Mouse (Mus musculus) MEL (cell line): Measurements from ENCODE around the gene Ybx2. TPM values are rescaled to one million over a fixed set of nuclear protein-coding genes. Genes with fewer than 3 reads are reported as not detected.

Source experiments
- DNase-seq: peaks from one replicate; pipeline ENCODE4 v3.0.0; 2011; ENCODE audit warnings: low read depth, low spot score
- H3K27ac ChIP-seq: 2 replicates; pipeline ENCODE4 v1.5.1; 2012; ENCODE audit warnings: low read depth, mild to moderate bottlenecking, control low read depth, low read length, moderate library complexity; ENCODE audit not compliant: control insufficient read depth
- H3K27me3 ChIP-seq, 2 experiments: fragments of 150-350 bp in 1 of 2; sonication (generic) in 1 of 2; 2 replicates each; pipeline ENCODE4 v1.6.1; 2012; ENCODE audit warnings: low read length in 2 of 2, mild to moderate bottlenecking in 2 of 2, improper control_type of control experiment in 1 of 2, moderate library complexity in 1 of 2; ENCODE audit not compliant: insufficient read depth in 2 of 2, control insufficient read depth in 1 of 2
- H3K36me3 ChIP-seq, 2 experiments: 2 replicates each; pipeline ENCODE4 v1.6.1; 2012 to 2014; ENCODE audit warnings: low read length in 2 of 2, improper control_type of control experiment in 1 of 2, inconsistent platforms in 1 of 2, mild to moderate bottlenecking in 1 of 2; ENCODE audit not compliant: insufficient read depth in 2 of 2, control insufficient read depth in 1 of 2
- H3K4me1 ChIP-seq, 2 experiments: fragments of 150-350 bp in 1 of 2; sonication (generic) in 1 of 2; 2 replicates each; pipeline ENCODE4 v1.6.1; 2012; ENCODE audit warnings: low read length in 2 of 2, improper control_type of control experiment in 1 of 2, mild to moderate bottlenecking in 1 of 2; ENCODE audit not compliant: insufficient read depth in 2 of 2, control insufficient read depth in 1 of 2
- H3K4me3 ChIP-seq, 2 experiments: fragments of 150-350 bp in 1 of 2; sonication (generic) in 1 of 2; 2 replicates each; pipeline ENCODE4 v1.5.1; 2012; ENCODE audit warnings: low read depth in 2 of 2, low read length in 2 of 2, mild to moderate bottlenecking in 2 of 2, moderate library complexity in 2 of 2, control low read depth in 1 of 2, improper control_type of control experiment in 1 of 2; ENCODE audit not compliant: control insufficient read depth in 1 of 2, insufficient read depth in 1 of 2
- H3K79me2 ChIP-seq: 2 replicates; pipeline ENCODE4 v1.6.1; 2012; ENCODE audit warnings: mild to moderate bottlenecking, low read length, moderate library complexity; ENCODE audit not compliant: control insufficient read depth, poor library complexity, insufficient read depth
- H3K9ac ChIP-seq: 2 replicates; pipeline ENCODE4 v1.6.1; 2012; ENCODE audit warnings: low read depth, mild to moderate bottlenecking, control low read depth, low read length, moderate library complexity; ENCODE audit not compliant: control insufficient read depth, poor library complexity, severe bottlenecking
- H3K9me3 ChIP-seq: fragments of 150-350 bp; sonication (generic); replicated peaks from 2 replicates; pipeline ENCODE4 v1.6.1; 2012; ENCODE audit warnings: mild to moderate bottlenecking, low read length, improper control_type of control experiment, moderate library complexity; ENCODE audit not compliant: insufficient read depth
- BHLHE40 ChIP-seq: IDR thresholded peaks from 2 replicates; pipeline ENCODE4 v1.6.1; 2012; ENCODE audit warnings: low read depth, mild to moderate bottlenecking, inconsistent platforms, low read length, improper control_type of control experiment, borderline replicate concordance
- CHD1 ChIP-seq: IDR thresholded peaks from 2 replicates; pipeline ENCODE4 v1.6.1; 2012; ENCODE audit warnings: low read depth, mild to moderate bottlenecking, inconsistent platforms, low read length, improper control_type of control experiment
- CHD2 ChIP-seq: IDR thresholded peaks from 2 replicates; pipeline ENCODE4 v1.6.1; 2011; ENCODE audit warnings: low read length, improper control_type of control experiment
- CTCF ChIP-seq, 3 experiments: IDR thresholded peaks in 2 of 3; conservative IDR thresholded peaks in 1 of 3; 2 replicates each; pipeline ENCODE4 v1.5.1; 2011 to 2012; ENCODE audit warnings: low read length in 3 of 3, low read depth in 2 of 3, mild to moderate bottlenecking in 2 of 3, improper control_type of control experiment in 1 of 3, inconsistent platforms in 1 of 3, mixed read lengths in 1 of 3, moderate library complexity in 1 of 3; ENCODE audit not compliant: control insufficient read depth in 1 of 3, insufficient read depth in 1 of 3, poor library complexity in 1 of 3, severe bottlenecking in 1 of 3
- E2F4 ChIP-seq: IDR thresholded peaks from 2 replicates; pipeline ENCODE4 v1.6.1; 2011; ENCODE audit warnings: low read depth, low read length, improper control_type of control experiment, borderline replicate concordance
- ELF1 ChIP-seq: IDR thresholded peaks from 2 replicates; pipeline ENCODE4 v1.6.1; 2014; ENCODE audit warnings: low read depth, mild to moderate bottlenecking, inconsistent platforms, low read length, improper control_type of control experiment, moderate library complexity
- EP300 ChIP-seq, 2 experiments: IDR thresholded peaks; 2 replicates each; pipeline ENCODE4 v1.6.1; 2011; ENCODE audit warnings: improper control_type of control experiment in 2 of 2, low read length in 2 of 2, low read depth in 1 of 2, mild to moderate bottlenecking in 1 of 2
- ETS1 ChIP-seq: IDR thresholded peaks from 2 replicates; pipeline ENCODE4 v1.6.1; 2012; ENCODE audit warnings: low read depth, mild to moderate bottlenecking, inconsistent platforms, low read length, improper control_type of control experiment, moderate library complexity
- GABPA ChIP-seq: IDR thresholded peaks from 2 replicates; pipeline ENCODE4 v1.6.1; 2012; ENCODE audit warnings: low read depth, mild to moderate bottlenecking, inconsistent platforms, low read length, improper control_type of control experiment, moderate library complexity
- GATA1 ChIP-seq: IDR thresholded peaks from 2 replicates; pipeline ENCODE4 v1.6.1; 2011; ENCODE audit warnings: low read depth, low read length, improper control_type of control experiment
- HCFC1 ChIP-seq: IDR thresholded peaks from 2 replicates; pipeline ENCODE4 v1.6.1; 2012; ENCODE audit warnings: low read depth, mild to moderate bottlenecking, inconsistent platforms, low read length, improper control_type of control experiment, moderate library complexity
- JUND ChIP-seq: IDR thresholded peaks from 2 replicates; pipeline ENCODE4 v1.6.1; 2011; ENCODE audit warnings: low read depth, mild to moderate bottlenecking, improper control_type of control experiment, low read length
- KAT2A ChIP-seq: conservative IDR thresholded peaks from 2 replicates; pipeline ENCODE4 v1.6.1; 2012; ENCODE audit warnings: low read depth, low read length, improper control_type of control experiment, inconsistent platforms
- MAFK ChIP-seq: IDR thresholded peaks from 2 replicates; pipeline ENCODE4 v1.6.1; 2011; ENCODE audit warnings: low read depth, mild to moderate bottlenecking, low read length, improper control_type of control experiment, borderline replicate concordance
- MAZ ChIP-seq: IDR thresholded peaks from 2 replicates; pipeline ENCODE4 v1.6.1; 2012; ENCODE audit warnings: low read depth, mild to moderate bottlenecking, inconsistent platforms, low read length, improper control_type of control experiment
- MEF2A ChIP-seq: IDR thresholded peaks from 2 replicates; pipeline ENCODE4 v1.6.1; 2014; ENCODE audit warnings: low read depth, mild to moderate bottlenecking, inconsistent platforms, low read length, improper control_type of control experiment; ENCODE audit not compliant: poor library complexity, insufficient replicate concordance, severe bottlenecking; ENCODE audit errors: extremely low read depth
- MXI1 ChIP-seq: IDR thresholded peaks from 2 replicates; pipeline ENCODE4 v1.6.1; 2011; ENCODE audit warnings: mild to moderate bottlenecking, low read depth, low read length, improper control_type of control experiment
- MYB ChIP-seq: IDR thresholded peaks from 2 replicates; pipeline ENCODE4 v1.6.1; 2011; ENCODE audit warnings: mild to moderate bottlenecking, low read depth, low read length, improper control_type of control experiment
- MYC ChIP-seq: IDR thresholded peaks from 2 replicates; pipeline ENCODE4 v1.6.1; 2011; ENCODE audit warnings: low read depth, mild to moderate bottlenecking, low read length, improper control_type of control experiment, moderate library complexity
- NRF1 ChIP-seq: IDR thresholded peaks from 2 replicates; pipeline ENCODE4 v1.6.1; 2014; ENCODE audit warnings: low read depth, mild to moderate bottlenecking, inconsistent platforms, low read length, improper control_type of control experiment, moderate library complexity; ENCODE audit not compliant: poor library complexity, insufficient read depth, severe bottlenecking
- POLR2AphosphoS2 ChIP-seq: IDR thresholded peaks from 2 replicates; pipeline ENCODE4 v1.6.1; 2011; ENCODE audit warnings: low read length, improper control_type of control experiment
- POLR2AphosphoS5 ChIP-seq: IDR thresholded peaks from 2 replicates; pipeline ENCODE4 v1.6.1; 2012; ENCODE audit warnings: low read depth, borderline replicate concordance, mild to moderate bottlenecking, inconsistent platforms, low read length, moderate library complexity, mixed read lengths
- RAD21 ChIP-seq: IDR thresholded peaks from 2 replicates; pipeline ENCODE4 v1.6.1; 2011; ENCODE audit warnings: mild to moderate bottlenecking, low read depth, low read length, improper control_type of control experiment
- SIN3A ChIP-seq: IDR thresholded peaks from 2 replicates; pipeline ENCODE4 v1.6.1; 2012; ENCODE audit warnings: low read length, improper control_type of control experiment, inconsistent platforms
- SMC3 ChIP-seq: IDR thresholded peaks from 2 replicates; pipeline ENCODE4 v1.6.1; 2011; ENCODE audit warnings: low read depth, low read length, improper control_type of control experiment
- TBP ChIP-seq: IDR thresholded peaks from 2 replicates; pipeline ENCODE4 v1.8.0; 2011; ENCODE audit warnings: low read depth, low read length, improper control_type of control experiment
- TCF12 ChIP-seq: IDR thresholded peaks from 2 replicates; pipeline ENCODE4 v1.6.1; 2014; ENCODE audit warnings: low read depth, mild to moderate bottlenecking, inconsistent platforms, low read length, improper control_type of control experiment, moderate library complexity
- UBTF ChIP-seq: IDR thresholded peaks from 2 replicates; pipeline ENCODE4 v1.6.1; 2012; ENCODE audit warnings: low read depth, mild to moderate bottlenecking, inconsistent platforms, low read length, improper control_type of control experiment, moderate library complexity, borderline replicate concordance; ENCODE audit not compliant: insufficient read depth
- ZC3H11A ChIP-seq: IDR thresholded peaks from 2 replicates; pipeline ENCODE4 v1.6.1; 2012; ENCODE audit warnings: low read depth, mild to moderate bottlenecking, inconsistent platforms, low read length, improper control_type of control experiment
- ZKSCAN1 ChIP-seq: IDR thresholded peaks from 2 replicates; pipeline ENCODE4 v1.6.1; 2012; ENCODE audit warnings: low read depth, mild to moderate bottlenecking, inconsistent platforms, low read length, improper control_type of control experiment, moderate library complexity
- ZMIZ1 ChIP-seq: IDR thresholded peaks from 2 replicates; pipeline ENCODE4 v1.6.1; 2012; ENCODE audit warnings: low read depth, mild to moderate bottlenecking, inconsistent platforms, low read length, improper control_type of control experiment, moderate library complexity
- ZNF384 ChIP-seq: IDR thresholded peaks from 2 replicates; pipeline ENCODE4 v1.6.1; 2012; ENCODE audit warnings: low read depth, mild to moderate bottlenecking, inconsistent platforms, low read length, improper control_type of control experiment
- polyA plus RNA-seq, 2 experiments: library from polyadenylated mRNA; stranded (reverse) in 1 of 2; unstranded in 1 of 2; fragments of >175 nt in 1 of 2; fragments of >200 nt in 1 of 2; gene quantifications; 2 replicates each; pipeline versions ENCODE4 v1.2.1 to v1.2.4; 2012; ENCODE audit warnings: low replicate concordance in 2 of 2, low read depth in 1 of 2; ENCODE audit not compliant: insufficient read length in 2 of 2, insufficient read depth in 1 of 2, missing spikeins in 1 of 2
- total RNA-seq: library from RNA; depleted of rRNA; stranded (reverse); fragments of 300-350 nt; gene quantifications from 2 replicates; pipeline ENCODE4 v1.2.3, GENCODE M21; 2012

Ybx2 gene
- total and polyA plus RNA-seq, 3 experiments: 0.50 to 0.92 TPM; not detected in 1

GRCm38 (mm10) chr11:69934169-69934568 lies 1.4 kb upstream of the Ybx2 start:
- Histone ChIP-seq H3K9ac (peak overlapping the region; percentile 60), H3K79me2 (no peaks in the 10 kb centered on the region), H3K4me3 (peak overlapping the region; percentile 57 to 60), H3K4me1 (peaks cover 9 to 34% of the 10 kb centered on the region in 2 experiments; a peak in 3 of 4 replicates), H3K36me3 (peaks cover 0 to 32% of the 10 kb centered on the region in 2 experiments; a peak in 2 of 4 replicates), H3K9me3 (no peaks in the 10 kb centered on the region), H3K27ac (peak overlapping the region; percentile 42), H3K27me3 (peaks cover 0 to 2% of the 10 kb centered on the region in 2 experiments; a peak in 1 of 4 replicates)
- TF ChIP-seq ETS1: no peak
- peak; percentile 41; the same call in 1 of the 2 replicates for TF ChIP-seq ZNF384
- TF ChIP-seq MYB: no peak
- no peak for TF ChIP-seq ELF1
- no peak; a peak in 1 of 4 replicates for TF ChIP-seq EP300 (IDR thresholded peaks at IDR 0.05; ENCODE audit: low read depth in 1 of 2, low read length in 2 of 2)
- no peak for TF ChIP-seq JUND
- TF ChIP-seq ZC3H11A: peak; percentile 86
- no peak for TF ChIP-seq BHLHE40
- peak; percentile 93 for TF ChIP-seq RAD21
- TF ChIP-seq MYC: no peak
- TF ChIP-seq E2F4: no peak
- TF ChIP-seq KAT2A: no peak
- TF ChIP-seq NRF1: no peak; the same call in 1 of the 2 replicates
- no peak for TF ChIP-seq POLR2AphosphoS2
- TF ChIP-seq GATA1: no peak
- TF ChIP-seq ZMIZ1: no peak
- no peak for TF ChIP-seq POLR2AphosphoS5
- TF ChIP-seq CHD2: no peak
- TF ChIP-seq CTCF (IDR thresholded peaks at IDR 0.05 in 2 of 3, conservative IDR thresholded peaks at IDR 0.05 in 1 of 3; ENCODE audit: control insufficient read depth in 1 of 3, insufficient read depth in 1 of 3, low read depth in 2 of 3, low read length in 3 of 3, poor library complexity in 1 of 3, severe bottlenecking in 1 of 3): peak; percentile 67 to 99 (median 99)
- no peak for TF ChIP-seq GABPA
- TF ChIP-seq MAZ: peak; percentile 88
- no peak for TF ChIP-seq CHD1
- no peak for TF ChIP-seq TBP
- peak; percentile 55 for TF ChIP-seq MXI1
- no peak for TF ChIP-seq ZKSCAN1
- TF ChIP-seq UBTF: no peak
- TF ChIP-seq HCFC1: peak; percentile 54; the same call in 1 of the 2 replicates
- 0 out of 2 replicates have a peak, but pooled peaks have one; percentile 17 for TF ChIP-seq TCF12
- TF ChIP-seq SMC3: peak; percentile 87
- peak; percentile 74 for TF ChIP-seq SIN3A
- no peak for TF ChIP-seq MAFK
- TF ChIP-seq MEF2A: no peak
- peak; percentile 96 for DNase-seq
